Mouse (Mus musculus) ES-Bruce4 (cell line): ENCODE measurements at regions not wholly inside any gene's neighbourhood (a gene's known extent, or its start where the extent isn't known, plus 50 kb on each side); places are given as distances from the start of the nearest gene placed in this dataset.
A peak's percentile ranks its signal among the peaks of the same experiment; 100 is the strongest.
"Not testable (repeated sequence)": the region's sequence is repeated elsewhere in the genome, so short reads cannot be mapped to it uniquely, and the experiment has no call there.

Experiments used
- H3K27ac ChIP-seq: 2 replicates; pipeline ENCODE4 v1.5.1; 2012; ENCODE audit warnings: low read length, inconsistent platforms; ENCODE audit not compliant: insufficient read depth
- H3K27me3 ChIP-seq: 2 replicates; pipeline ENCODE4 v1.6.1; 2012; ENCODE audit warnings: mild to moderate bottlenecking, low read length, inconsistent platforms; ENCODE audit not compliant: control insufficient read depth, poor library complexity, insufficient read depth, severe bottlenecking
- H3K36me3 ChIP-seq: 2 replicates; pipeline ENCODE4 v1.6.1; 2012; ENCODE audit warnings: inconsistent platforms, mild to moderate bottlenecking, low read length, moderate library complexity; ENCODE audit not compliant: control insufficient read depth, poor library complexity, insufficient read depth, severe bottlenecking
- H3K4me1 ChIP-seq: one replicate; pipeline ENCODE4 v1.8.1; 2011; ENCODE audit warnings: low read length; ENCODE audit not compliant: control insufficient read depth, insufficient read depth
- H3K4me3 ChIP-seq: 2 replicates; pipeline ENCODE4 v1.5.1; 2011; ENCODE audit warnings: low read depth, mild to moderate bottlenecking, low read length
- H3K9ac ChIP-seq: 2 replicates; pipeline ENCODE4 v1.6.1; 2012; ENCODE audit warnings: low read depth, mild to moderate bottlenecking, inconsistent platforms; ENCODE audit not compliant: poor library complexity, severe bottlenecking
- H3K9me3 ChIP-seq: replicated peaks from 2 replicates; pipeline ENCODE4 v1.6.1; 2012; ENCODE audit warnings: mild to moderate bottlenecking, low read length, inconsistent platforms; ENCODE audit not compliant: control insufficient read depth, poor library complexity, insufficient read depth, severe bottlenecking
- CTCF ChIP-seq: IDR thresholded peaks from one replicate; pipeline ENCODE4 v1.8.1; 2011; ENCODE audit warnings: low read depth, low read length
- EP300 ChIP-seq: IDR thresholded peaks from 2 replicates; pipeline ENCODE4 v1.6.1; 2011; ENCODE audit warnings: low read depth, low read length; ENCODE audit not compliant: insufficient read depth
- POLR2A ChIP-seq: IDR thresholded peaks from one replicate; pipeline ENCODE4 v1.8.1; 2011; ENCODE audit warnings: low read length; ENCODE audit not compliant: insufficient read depth

GRCm38 (mm10) chr12:17852138-17852537, 161.5 kb downstream of the Hpcal1 start:
- not testable (repeated sequence) for H3K27ac ChIP-seq, H3K9ac ChIP-seq, H3K36me3 ChIP-seq, H3K4me3 ChIP-seq, H3K9me3 ChIP-seq, H3K27me3 ChIP-seq, H3K4me1 ChIP-seq
- TF ChIP-seq CTCF = peak; percentile 38

- H3K36me3 ChIP-seq, H3K4me3 ChIP-seq, H3K4me1 ChIP-seq, H3K9ac ChIP-seq, H3K27ac ChIP-seq, H3K9me3 ChIP-seq, H3K27me3 ChIP-seq: not testable (repeated sequence)
These were observed 181.8 kb downstream of the Hpcal1 start for GRCm38 (mm10) chr12:17872491-17872890.

- Histone ChIP-seq H3K9ac (peak overlapping the region; percentile 74), H3K4me1 (no peaks in the 10 kb centered on the region), H3K9me3 (no peaks in the 10 kb centered on the region), H3K4me3 (peak overlapping the region; percentile 59), H3K27me3 (no peaks in the 10 kb centered on the region), H3K36me3 (no peaks in the 10 kb centered on the region), H3K27ac (no peak overlapping the region)
- no peak for TF ChIP-seq POLR2A
- TF ChIP-seq EP300 = 0 out of 2 replicates have a peak, but pooled peaks have one; percentile 26
- peak; percentile 41 for TF ChIP-seq CTCF
These were observed 190.9 kb downstream of the Hpcal1 start for GRCm38 (mm10) chr12:17881371-17882116.

GRCm38 (mm10) chr12:17882117-17883116, 191.8 kb downstream of the Hpcal1 start:
- H3K9me3 ChIP-seq, H3K4me1 ChIP-seq, H3K27me3 ChIP-seq, H3K27ac ChIP-seq, H3K36me3 ChIP-seq: not testable (repeated sequence)
- H3K9ac ChIP-seq = peak overlapping the region; percentile 74
- H3K4me3 ChIP-seq = peak overlapping the region; percentile 59

GRCm38 (mm10) chr12:17891663-17892310, 201.1 kb downstream of the Hpcal1 start:
- peak; percentile 93 for TF ChIP-seq EP300
- H3K9me3 ChIP-seq, H3K4me1 ChIP-seq, H3K36me3 ChIP-seq, H3K27me3 ChIP-seq, H3K9ac ChIP-seq: not testable (repeated sequence)
- Histone ChIP-seq H3K27ac (peak overlapping the region; percentile 89), H3K4me3 (peak overlapping the region; percentile 55)

GRCm38 (mm10) chr12:17913058-17913457, 222.4 kb downstream of the Hpcal1 start:
- not testable (repeated sequence) for H3K4me1 ChIP-seq, H3K36me3 ChIP-seq, H3K9me3 ChIP-seq, H3K9ac ChIP-seq, H3K4me3 ChIP-seq, H3K27me3 ChIP-seq, H3K27ac ChIP-seq
